Mouse (Mus musculus) frontal cortex, postnatal 25 days (tissue): ENCODE results near the gene Adcy2.
A peak's percentile ranks its signal among the peaks of the same experiment; 100 is the strongest.

Experiments
- DNase-seq, 2 experiments: peaks; one replicate each; pipeline ENCODE4 v3.0.0; 2022; ENCODE audit warnings: low spot score in 2 of 2

Gene Adcy2

GRCm38 (mm10) chr13:68961580-68961979 lies 37.8 kb downstream of the Adcy2 start:
- no peak for DNase-seq

DNA sequence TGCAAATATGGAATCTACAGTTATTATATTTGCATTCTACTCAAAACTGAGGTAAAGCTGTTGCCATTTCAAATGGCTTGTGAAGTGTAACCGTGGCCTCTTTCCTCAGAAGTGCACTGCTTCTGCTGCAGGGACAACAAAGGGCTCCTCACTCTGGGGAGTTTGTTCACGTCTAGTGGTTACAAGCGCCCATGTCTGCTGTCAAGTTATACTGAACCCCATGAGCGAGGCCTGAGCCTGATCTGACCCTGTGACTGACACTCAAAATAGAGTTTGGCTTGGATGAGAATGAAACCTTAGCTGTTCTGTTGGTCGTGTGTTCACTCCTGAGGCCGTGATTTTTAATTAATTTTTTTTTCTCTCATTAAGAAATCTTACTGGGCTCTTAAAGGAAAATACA lies 38.8 kb downstream of the Adcy2 start:
- no peak for DNase-seq

DNA sequence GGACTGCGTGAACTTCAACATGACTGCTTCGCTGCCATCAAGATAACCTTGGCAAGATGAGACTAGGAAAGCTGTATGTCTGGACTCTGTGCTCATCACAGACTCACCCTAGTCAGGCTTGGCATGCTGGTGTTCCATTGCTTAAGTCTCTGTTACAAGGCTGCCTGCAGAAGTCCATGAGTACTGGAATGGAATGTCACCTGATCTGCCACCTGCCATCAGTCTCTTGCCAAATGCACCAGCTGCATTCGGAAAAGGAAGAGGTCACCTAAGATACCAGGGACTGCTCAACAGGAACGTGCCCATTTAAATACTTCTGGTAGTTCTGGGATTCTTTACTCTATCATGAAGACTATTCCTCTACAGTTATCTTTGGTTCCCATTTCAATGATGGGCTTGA lies 39.9 kb downstream of the Adcy2 start:
- no peak for DNase-seq

DNA sequence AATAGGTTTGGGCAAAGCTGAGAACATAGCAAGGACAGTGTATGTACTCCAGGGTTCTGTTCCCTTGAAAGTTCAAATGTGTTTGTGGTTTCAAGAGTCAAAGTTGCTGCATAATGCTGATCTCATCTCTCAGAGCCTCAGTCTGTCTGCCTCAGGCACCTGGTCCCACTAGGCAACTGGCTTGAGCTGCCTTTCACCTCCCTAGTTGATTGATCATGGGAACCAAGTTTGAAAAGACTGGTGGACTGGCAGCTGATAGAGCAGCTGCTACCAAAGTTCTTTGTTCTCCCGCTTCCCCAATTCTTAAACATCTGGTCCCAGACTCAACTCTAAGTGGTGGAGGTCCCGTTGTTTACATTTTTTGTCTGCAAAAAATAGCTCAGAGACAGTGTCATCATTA lies 56.6 kb downstream of the Adcy2 start:
- DNase-seq = no peak

DNA sequence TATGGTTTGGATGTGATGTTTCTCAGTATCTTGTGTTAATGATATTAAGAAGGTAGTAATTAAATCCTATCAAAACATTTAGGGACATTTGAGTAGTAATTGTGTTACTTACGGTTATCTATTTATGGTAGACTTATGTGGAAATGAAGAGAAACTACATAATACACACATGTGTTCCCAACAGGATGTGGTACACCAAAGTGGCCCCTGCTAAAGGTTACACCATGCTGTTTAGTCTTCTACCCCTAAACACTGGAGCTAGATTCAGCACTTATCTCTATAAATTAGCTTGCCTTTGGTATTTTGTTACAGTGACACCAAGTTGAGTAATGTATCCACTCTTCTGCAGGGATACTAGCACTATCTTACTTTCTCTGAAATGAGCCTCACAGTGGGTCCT lies 57.9 kb downstream of the Adcy2 start:
- DNase-seq = no peak

DNA sequence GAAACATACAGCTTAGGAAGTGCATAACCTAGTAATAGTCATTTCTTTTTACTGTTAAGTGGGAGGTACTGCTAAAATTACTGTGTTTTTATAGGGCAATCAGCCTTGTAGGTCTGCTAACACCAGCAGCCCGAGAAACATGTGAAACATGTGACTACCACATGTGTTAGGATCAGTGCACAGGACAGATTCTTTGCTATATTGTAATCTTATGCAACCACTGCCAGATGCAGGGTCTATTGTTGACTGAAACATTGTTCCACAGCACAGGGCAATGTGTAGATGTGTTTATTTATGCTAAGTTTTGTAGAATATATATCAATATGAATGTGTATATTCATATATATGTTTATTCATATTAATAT lies 67.1 kb downstream of the Adcy2 start:
- DNase-seq = no peak

DNA sequence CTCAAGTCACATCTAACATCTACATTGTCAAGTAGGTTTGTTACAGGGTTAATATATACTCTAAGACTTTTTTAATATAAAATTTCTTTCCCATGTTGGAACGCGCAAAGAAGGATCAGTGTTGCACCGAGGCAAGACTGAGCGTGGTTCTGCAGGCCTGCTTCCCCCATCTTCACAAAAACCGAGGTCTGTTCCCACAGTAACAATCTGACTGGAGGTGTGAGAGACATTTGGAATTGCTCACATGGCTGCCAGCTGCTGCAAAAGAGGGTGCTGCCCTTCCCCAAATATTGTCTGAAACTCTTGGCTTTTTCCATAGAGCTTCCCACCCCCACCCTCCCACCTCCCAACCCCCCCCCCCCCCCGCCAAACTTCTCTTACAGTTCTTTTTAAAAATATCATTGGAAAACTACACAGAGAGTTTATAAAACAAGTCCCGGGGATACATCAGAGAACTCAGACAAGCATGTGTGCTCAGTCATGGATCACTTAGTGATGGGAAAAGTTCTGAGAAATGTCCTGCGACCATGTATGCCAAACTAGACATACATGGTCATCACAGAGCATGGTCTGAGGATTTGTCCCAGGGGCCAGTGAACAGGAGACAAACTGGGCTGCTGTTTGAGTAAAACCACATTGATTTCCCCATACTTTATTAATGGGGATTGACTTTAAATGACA lies 67.6 kb downstream of the Adcy2 start:
- DNase-seq = peak in 1 of 2 experiments; percentile 35

DNA sequence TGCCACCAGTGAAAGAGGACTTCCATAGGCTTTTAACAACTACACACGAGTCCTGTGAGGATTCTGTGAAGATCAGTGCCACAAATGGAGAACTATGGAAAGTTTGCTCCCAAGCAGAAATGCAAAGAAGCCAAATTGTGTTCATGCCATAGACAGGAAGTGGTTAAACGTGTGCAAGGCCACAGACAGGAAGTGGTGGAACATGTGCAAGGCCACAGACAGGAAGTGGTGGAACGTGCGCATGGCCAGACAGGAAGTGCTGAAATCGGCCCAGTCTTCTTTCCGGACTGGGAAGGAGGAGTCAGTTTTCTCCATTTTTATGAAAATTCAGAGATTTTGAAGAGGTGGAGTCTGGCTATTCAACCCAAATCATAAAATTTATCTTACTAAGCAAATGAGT lies 70.9 kb downstream of the Adcy2 start:
- no peak for DNase-seq

DNA sequence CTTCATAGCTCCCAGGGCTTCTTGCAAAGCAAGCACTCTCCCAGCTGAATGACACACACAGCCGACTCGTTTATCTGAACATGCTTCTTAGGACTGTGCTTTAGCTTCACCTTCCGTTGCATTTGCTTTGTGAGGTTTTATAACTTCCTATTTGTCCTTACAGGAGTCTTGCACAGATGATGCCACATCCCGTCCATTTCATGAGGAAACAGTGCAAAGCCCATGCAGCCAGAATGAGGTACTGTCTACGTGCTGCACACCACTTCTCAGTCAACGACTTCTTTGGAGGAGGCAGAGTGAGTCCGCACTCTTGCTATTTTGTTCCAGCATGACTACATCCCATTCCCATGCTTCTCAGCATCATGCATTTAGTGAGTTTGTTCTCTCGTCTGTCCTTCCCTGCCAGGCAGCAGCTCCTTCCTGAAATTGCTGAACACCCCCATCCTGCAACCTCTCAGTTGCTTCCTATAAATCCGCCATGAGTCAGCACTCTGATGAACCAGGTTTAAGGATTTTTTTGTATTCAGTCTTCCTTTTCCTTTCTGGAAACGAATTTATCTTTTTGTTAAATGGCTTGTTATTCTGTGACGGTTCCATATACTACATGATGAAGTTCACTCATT lies 85.6 kb downstream of the Adcy2 start:
- no peak for DNase-seq

- no peak for DNase-seq
Observed at GRCm38 (mm10) chr13:68906667-68907066, 92.7 kb downstream of the Adcy2 start.

DNA sequence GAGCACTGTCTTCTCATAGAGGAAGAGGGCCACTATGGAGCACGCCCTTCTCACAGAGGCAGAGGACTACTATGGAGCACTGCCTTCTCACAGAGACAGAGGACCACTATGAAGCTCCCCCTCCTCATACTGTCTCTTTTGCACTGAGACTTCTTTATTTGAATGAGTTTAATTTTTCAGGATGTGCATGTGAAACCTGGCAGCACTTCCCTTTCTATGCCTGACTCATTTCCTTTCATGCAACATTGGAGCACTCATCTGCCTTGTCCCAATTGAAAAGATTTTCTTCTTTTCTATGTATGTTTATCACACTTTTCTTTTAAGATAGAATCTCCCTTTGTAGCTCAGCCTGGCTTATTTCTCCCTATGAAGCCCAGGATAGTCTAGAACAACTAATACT lies 96.6 kb downstream of the Adcy2 start:
- DNase-seq = no peak

DNA sequence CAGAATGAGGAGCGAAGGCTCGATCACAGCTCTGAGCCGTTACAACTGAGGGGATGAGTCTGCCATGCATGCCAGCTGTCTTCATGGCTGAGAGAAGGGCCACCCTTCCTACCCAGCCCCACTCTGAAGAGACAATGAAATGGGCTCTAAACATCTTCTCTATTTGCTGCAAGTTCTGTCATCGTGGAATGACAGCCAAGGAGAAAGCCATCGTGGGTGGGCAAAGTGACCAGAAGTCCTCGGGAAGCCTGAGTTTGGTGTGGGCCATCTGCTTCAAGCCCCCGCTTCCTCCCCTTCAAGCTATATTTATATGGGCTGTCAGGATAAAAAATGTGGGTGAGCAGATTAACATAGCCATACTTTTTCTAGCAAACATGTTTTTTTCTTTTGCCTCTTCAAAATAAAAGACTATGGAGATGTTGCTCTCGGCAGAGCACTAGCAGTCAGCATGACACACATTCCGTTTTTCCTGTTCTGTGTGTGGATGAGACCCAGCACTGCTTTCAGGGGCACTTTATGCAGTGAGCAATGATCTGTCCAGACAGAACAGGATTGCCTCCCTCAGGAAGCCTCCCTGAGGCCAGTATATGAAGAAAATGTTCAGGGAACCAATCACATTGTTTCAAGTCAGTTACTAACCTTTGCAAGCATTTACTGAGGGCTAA lies 109.3 kb downstream of the Adcy2 start:
- DNase-seq = peak in 1 of 2 experiments; percentile 37

DNA sequence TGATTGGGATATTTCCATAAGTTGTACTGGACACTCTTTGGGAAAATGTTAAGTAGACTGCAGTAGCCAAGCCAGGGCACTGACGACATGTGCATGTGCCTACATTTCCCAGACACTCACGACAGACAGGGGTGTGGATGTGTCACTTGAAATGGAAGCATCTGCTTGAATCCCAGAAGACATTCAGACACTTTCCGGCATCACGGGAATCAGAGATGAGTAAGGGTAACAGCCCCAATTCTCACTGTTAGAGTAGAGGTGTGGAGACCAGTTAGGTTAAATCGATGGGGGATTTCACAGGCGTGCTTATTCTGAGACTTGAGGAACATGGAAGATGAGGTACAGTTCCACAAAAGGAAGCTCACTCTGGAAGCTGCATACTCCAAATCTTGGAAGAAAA lies 130.6 kb downstream of the Adcy2 start:
- no peak for DNase-seq

- no peak for DNase-seq
Observed at GRCm38 (mm10) chr13:68867940-68868655, 131.2 kb downstream of the Adcy2 start.

- peak in 1 of 2 experiments; percentile 27 for DNase-seq
Observed at GRCm38 (mm10) chr13:68860036-68860435, 139.3 kb downstream of the Adcy2 start.

DNA sequence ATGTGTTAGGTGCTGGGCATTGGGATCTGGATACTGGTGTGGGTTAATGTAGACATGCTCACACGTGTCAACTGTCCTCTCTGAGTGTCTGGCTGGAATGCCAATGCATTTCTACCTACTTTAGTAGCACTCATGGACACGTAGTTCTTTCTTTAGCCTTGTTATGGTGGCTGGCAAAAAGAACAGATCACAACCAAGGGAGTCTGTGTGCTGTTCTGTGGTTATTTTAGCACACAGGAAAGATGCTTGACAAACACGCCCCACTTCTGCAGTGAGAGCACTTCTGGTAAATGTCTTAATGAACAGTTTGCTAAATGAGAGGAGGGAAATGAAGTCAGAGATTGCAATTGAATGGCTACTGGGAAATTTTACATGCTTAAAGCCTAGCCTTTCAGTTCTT lies 151.1 kb downstream of the Adcy2 start:
- DNase-seq = no peak

- DNase-seq = no peak
Observed at GRCm38 (mm10) chr13:68839517-68839916, 159.8 kb downstream of the Adcy2 start.

- no peak for DNase-seq
Observed at GRCm38 (mm10) chr13:68836183-68836582, 163.2 kb downstream of the Adcy2 start.

DNA sequence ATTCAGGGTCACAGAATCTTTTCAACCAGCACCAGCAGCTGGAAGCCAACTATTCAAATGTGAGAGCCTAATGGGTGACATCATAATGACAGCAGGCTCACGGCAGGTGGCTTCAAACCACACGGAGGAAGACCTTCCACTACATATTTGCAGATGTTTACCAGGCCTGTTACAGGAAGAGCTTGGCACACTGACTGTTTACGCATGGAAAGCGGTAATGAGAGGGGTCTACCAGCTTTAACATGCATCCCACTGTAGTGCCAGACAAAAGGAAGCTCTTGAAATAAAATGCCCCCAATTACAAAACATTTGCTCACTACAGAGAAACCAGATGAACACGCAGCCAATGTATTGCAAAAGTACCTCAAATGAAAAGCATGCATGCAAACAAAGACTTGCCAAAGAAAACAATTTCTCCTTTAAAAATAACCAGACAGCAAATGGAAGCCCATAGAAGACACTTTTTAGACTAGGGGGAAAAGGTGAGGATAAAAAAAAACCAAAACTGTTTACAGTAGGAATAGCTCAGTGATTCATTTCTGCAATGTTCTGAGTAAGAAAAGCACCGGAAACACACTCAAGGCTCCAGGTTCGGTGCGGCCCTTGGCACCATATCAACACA lies 163.8 kb downstream of the Adcy2 start:
- no peak for DNase-seq

GRCm38 (mm10) chr13:68832141-68832540 lies 167.2 kb downstream of the Adcy2 start:
- no peak for DNase-seq

DNA sequence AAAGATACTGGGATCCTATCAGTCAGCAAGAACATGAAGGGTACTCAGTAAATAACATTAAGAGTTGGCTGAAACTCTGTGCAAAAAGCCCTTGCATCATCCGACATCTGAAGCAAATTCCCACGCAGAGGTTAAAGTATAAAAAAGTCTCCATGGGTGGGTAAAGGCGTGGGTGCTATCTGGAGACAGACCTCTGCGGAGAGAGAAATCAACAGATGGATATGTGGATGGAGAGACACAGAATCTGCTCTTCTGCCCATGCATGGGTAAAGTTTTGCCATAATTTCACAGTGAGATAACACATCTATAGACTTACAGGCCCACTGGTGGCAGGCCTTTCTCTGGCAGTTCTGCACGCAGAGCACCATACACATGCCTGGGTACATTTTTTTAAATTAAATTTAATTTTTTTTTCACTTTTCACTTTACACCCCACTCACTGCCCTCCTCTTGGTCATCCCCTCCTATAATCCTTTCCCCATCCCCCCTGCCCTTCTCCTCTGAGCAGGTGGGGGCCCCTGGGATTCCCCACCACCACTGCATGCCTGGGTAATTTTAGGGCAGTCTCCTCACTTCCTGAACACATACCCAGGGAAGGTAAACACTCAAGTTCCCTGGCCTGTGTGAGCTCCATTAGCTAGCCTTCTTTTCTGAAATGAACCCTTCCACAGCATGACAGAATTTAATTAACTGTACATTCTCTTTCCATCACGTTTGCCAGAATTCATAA lies 169.1 kb downstream of the Adcy2 start:
- no peak for DNase-seq

- no peak for DNase-seq
Observed at GRCm38 (mm10) chr13:68828441-68828840, 170.9 kb downstream of the Adcy2 start.
